Mouse (Mus musculus) spleen, adult 2 months (tissue): ENCODE data around the gene Tcf7l2.

Source experiments
- CTCF ChIP-seq: fragments of 200-500 bp; IDR thresholded peaks from 2 replicates; pipeline ENCODE4 v1.5.1; 2011; ENCODE audit warnings: mild to moderate bottlenecking, inconsistent platforms; ENCODE audit not compliant: insufficient read depth, insufficient read length, insufficient replicate concordance; ENCODE audit errors: extremely low read depth
- POLR2A ChIP-seq: fragments of 200-500 bp; IDR thresholded peaks from 2 replicates; pipeline ENCODE4 v1.6.1; 2011; ENCODE audit warnings: low read depth, low read length, inconsistent platforms

- no peak for TF ChIP-seq POLR2A
- no peak for TF ChIP-seq CTCF
Measured at GRCm38 (mm10) chr19:55956745-55957144, 215.1 kb downstream of the Tcf7l2 start.
